Mouse (Mus musculus) CD8-positive naive resting alpha-beta T cell, adult 2 months (primary cell): ENCODE data around the gene Elp5.

Experiments
- DNase-seq, 2 experiments: peaks; one replicate each; pipeline ENCODE4 v3.0.0; 2022; ENCODE audit warnings: low read depth in 2 of 2, low spot score in 2 of 2

Elp5 gene

DNA sequence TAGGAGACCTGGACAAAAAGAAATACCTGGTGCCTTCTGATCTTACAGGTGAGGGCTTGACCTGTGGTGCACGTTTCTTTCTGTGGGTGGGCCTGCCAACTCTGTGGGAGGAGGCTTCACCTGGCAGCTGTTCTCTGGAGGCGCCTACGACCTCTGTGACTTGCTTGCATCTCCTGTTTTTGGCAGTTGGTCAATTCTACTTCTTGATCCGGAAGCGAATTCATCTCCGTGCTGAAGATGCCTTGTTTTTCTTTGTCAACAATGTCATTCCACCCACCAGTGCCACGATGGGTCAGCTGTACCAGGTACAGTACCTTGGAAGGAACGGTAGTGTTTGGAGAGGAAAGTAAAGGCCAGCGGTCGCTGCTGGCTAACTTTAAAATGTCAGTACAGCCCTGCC, 10.1 kb upstream of the Elp5 start:
- DNase-seq = no peak

GRCm38 (mm10) chr11:69991711-69992110, 9.4 kb upstream of the Elp5 start:
- DNase-seq = no peak

GRCm38 (mm10) chr11:69990850-69991691, 8.8 kb upstream of the Elp5 start, which contains the start of gene Gabarap:
Gabarap (plus strand) TSS chr11:69991143.
- DNase-seq = peak; percentile 89 to 95

DNA sequence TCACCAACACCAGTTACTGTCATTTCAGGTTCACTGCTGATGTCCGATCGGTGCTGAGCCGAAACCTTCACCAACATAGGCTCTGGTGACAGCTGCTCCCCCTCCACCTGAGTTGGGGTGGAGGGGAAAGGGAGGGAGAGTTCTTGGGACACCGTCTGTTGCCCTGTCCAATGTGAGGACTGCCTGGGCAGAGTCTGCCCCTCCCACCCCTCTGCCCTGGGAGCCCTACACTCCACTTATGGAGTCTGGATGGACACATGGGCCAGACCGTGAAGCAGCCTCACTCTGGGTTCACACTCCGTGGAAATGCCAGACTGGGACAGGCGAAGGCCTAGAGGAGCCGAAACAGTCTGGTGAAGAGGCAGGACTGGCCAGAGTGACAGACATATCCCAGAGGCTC, 7.6 kb upstream of the Elp5 start:
- no peak for DNase-seq

DNA sequence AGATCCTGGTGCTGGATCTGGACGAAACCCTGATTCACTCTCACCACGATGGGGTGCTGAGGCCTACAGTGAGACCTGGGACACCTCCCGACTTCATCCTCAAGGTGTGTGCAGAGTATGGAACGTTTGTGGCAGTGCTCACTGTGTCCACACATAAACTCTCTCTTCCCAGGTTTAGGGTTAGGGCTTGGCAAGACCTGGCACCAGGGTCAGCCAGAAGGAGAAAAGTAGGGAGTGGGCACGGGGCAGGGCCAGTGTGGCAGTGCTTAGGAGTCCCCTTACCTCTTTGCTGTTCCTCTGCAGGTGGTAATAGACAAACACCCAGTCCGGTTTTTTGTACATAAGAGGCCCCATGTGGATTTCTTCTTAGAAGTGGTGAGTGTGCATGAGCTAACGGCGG, 2.1 kb upstream of the Elp5 start:
- no peak for DNase-seq

GRCm38 (mm10) chr11:69983377-69983776, 1.1 kb upstream of the Elp5 start:
- DNase-seq = no peak

DNA sequence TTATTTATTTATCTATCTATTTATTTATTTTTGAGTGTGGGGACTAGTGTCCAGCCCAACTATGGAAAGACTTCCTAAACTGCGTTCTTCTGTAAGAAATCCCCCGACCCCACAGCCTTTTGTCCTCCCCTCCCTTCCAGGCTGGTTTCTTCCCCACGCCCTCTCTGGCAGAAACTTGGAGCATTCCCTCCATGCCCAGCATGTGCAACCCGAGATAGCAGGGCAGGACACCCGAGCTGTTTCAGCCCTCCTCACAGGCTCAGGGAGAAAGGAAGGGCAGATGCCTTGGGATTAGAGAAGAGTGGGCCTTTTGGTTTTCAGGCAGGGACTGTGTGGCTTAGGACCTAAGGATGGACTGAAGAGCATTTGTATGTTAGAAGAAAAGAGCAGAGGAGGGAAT, 560 bp upstream of the Elp5 start:
- no peak for DNase-seq

GRCm38 (mm10) chr11:69981141-69981762, 1.1 kb downstream of the Elp5 start, which contains the start of gene Ctdnep1:
Ctdnep1 (plus strand) TSS chr11:69981156.
- DNase-seq = no peak

GRCm38 (mm10) chr11:69980196-69981140, 1.8 kb downstream of the Elp5 start:
- DNase-seq = peak; percentile 77 to 90

DNA sequence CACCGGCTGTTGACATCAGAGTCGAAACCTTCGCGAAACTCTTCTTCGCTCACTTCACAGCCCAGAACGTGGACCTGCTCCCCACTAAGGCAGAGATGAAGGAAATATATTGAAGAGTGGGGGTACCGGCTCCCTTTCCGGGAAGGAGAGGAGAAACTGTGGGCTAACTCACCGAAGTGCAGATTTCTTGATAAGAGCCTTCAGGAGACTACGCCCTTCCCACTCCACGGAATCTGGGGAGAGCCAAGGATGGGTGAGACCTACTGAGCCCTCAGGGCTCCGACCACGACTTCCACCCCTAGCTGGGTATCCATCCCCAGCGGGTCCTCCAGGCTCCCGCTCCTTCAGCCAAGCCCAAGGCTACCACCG, 2.5 kb downstream of the Elp5 start:
- no peak for DNase-seq

- no peak for DNase-seq
Observed at GRCm38 (mm10) chr11:69976271-69976670, 6.0 kb downstream of the Elp5 start.

GRCm38 (mm10) chr11:69974907-69975306, 7.4 kb downstream of the Elp5 start:
- no peak for DNase-seq

GRCm38 (mm10) chr11:69970775-69971174, 11.5 kb downstream of the Elp5 start:
- DNase-seq = no peak

DNA sequence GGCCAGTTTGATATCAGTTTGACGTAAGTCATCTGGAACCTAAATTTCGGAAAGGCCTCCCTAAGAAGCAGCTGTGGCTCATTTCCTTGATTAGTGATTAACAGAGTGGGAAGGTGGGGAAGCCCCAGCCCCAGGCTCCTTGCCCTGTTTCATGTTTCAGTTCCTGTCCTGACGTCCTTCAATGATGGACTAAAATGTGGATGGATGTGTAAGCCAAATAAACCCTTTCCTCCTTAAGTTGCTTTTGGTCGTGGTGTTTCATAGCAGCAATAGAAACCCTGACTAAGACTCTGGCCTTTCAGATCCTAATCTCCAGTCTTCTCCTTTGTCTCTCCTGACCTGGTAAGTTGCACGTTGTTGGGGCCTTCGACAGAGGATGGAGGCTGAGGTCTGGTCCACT, 12.1 kb downstream of the Elp5 start:
- DNase-seq = no peak

- DNase-seq = no peak
Observed at GRCm38 (mm10) chr11:69968793-69969192, 13.5 kb downstream of the Elp5 start.

GRCm38 (mm10) chr11:69966860-69967517, 15.3 kb downstream of the Elp5 start:
- no peak for DNase-seq

DNA sequence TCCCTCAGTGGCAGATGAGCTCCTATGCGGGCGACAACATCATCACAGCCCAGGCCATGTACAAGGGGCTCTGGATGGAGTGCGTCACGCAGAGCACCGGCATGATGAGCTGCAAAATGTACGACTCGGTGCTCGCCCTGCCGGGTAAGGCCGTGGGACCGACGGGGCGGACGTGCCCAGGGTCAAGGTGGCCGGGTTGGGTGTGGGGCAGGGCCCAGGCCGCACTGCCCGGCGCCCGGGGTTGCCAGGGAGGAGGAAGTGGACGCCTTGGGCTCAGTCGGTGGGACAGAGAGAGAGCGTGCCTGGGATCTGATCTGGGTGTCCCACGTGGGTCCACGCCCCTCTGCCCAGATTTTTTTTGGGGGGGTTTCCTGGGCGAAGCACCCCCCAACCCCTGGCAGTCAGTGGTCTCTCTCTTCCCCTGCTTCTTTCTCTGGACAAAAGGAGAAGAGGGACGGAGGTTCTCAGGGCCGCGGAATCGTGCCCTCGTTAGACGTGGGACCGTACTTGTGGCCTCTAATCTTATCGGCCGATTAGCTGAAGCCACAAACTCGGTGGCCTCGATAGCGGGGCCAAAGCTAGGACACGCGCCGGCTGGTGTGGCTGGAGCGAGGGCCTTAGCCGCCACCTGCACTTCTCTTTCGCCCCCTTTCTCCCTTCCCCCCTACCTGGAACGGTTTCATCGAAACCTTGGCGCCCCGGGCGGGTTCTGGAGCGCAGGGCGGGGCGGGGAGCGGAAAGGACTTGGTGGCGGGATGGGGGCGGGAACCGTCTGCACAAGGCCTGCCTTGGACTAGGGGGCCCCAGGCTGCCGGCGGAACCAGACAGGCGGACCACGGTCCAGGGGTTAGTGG, 16.1 kb downstream of the Elp5 start:
- no peak for DNase-seq

- no peak for DNase-seq
Observed at GRCm38 (mm10) chr11:69965271-69966005, 16.9 kb downstream of the Elp5 start.

- DNase-seq = no peak
Observed at GRCm38 (mm10) chr11:69964650-69965270, 17.6 kb downstream of the Elp5 start, which contains the start of gene Cldn7. Cldn7 (plus strand) TSS chr11:69964779.
